Mouse (Mus musculus): Measurements from ENCODE around the gene Dip2c.

GRCm38 (mm10) chr13:9702615-9703235, 426.4 kb downstream of the Dip2c start:
- no peak for TF ChIP-seq HCFC1 (IDR thresholded peaks at IDR 0.05; ENCODE audit: borderline replicate concordance, insufficient read depth, low read length)
- no peak for TF ChIP-seq ZC3H11A (IDR thresholded peaks at IDR 0.05; ENCODE audit: borderline replicate concordance, low read depth, low read length)
- no peak for TF ChIP-seq CHD2 (IDR thresholded peaks at IDR 0.05; ENCODE audit: low read depth, low read length)
- TF ChIP-seq ZNF384 (IDR thresholded peaks at IDR 0.05; ENCODE audit: low read depth, low read length): no peak
- TF ChIP-seq MAFK (IDR thresholded peaks at IDR 0.05; ENCODE audit: insufficient read depth, low read depth, low read length): no peak

All from ES-E14 (cell line).